Mouse (Mus musculus) thymus, adult 18-20 months (tissue): ENCODE data around the gene Samd10.

Experiments used
- DNase-seq, 2 experiments: peaks; one replicate each; pipeline ENCODE4 v3.0.0; 2022; ENCODE audit warnings: mixed read lengths in 2 of 2

Samd10 gene

DNA sequence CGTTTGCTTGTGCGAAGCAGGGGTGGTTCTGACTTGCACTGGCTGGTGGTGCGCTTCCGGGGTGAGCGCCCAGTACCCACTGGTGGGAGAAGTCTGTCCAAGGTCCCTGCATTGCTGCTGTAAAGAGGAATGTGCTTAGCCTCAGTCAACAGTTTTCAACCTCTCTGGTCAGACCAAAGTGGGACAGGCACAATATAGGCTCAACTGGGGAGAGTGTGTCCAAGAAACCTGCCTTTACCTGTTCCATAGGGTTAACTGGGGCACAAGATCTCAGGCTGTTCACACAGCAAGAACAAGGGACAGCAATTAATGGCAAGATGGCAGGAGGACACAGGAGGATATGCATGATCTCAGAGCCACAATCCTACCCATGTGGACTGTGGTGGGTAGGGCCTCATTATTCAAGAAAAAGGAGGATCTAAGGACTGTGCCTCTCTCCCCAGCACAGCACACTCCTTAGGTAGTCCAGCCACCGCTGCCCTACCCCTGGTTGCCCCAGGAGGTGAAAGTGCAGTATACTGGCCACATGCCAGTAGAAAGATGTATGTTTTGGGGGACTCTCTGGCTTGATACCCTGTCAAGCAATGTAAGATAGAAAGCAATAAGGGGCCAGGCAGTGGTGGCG lies 24.0 kb downstream of the Samd10 start:
- peak in 1 of 2 experiments; percentile 1 for DNase-seq

DNA sequence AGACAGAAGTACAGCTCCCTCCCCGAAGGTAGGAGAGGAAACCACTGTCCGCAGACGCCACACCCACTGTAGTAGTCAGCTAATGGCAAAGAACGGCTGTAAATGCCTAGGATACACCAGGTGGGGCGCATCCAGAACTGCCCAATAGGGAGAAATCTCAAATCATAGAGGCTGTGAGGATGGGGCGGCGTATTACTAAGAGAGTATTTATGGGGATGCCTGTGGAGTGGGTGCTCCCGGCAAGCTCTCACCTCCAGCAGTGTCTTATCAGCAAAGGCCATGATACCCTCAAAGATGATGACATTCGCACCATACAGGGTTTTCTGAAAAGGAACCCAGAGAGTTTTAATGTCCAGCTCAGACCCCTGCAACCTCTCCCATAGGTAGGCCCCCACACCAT lies 25.1 kb downstream of the Samd10 start:
- DNase-seq = peak in 1 of 2 experiments; percentile 1

DNA sequence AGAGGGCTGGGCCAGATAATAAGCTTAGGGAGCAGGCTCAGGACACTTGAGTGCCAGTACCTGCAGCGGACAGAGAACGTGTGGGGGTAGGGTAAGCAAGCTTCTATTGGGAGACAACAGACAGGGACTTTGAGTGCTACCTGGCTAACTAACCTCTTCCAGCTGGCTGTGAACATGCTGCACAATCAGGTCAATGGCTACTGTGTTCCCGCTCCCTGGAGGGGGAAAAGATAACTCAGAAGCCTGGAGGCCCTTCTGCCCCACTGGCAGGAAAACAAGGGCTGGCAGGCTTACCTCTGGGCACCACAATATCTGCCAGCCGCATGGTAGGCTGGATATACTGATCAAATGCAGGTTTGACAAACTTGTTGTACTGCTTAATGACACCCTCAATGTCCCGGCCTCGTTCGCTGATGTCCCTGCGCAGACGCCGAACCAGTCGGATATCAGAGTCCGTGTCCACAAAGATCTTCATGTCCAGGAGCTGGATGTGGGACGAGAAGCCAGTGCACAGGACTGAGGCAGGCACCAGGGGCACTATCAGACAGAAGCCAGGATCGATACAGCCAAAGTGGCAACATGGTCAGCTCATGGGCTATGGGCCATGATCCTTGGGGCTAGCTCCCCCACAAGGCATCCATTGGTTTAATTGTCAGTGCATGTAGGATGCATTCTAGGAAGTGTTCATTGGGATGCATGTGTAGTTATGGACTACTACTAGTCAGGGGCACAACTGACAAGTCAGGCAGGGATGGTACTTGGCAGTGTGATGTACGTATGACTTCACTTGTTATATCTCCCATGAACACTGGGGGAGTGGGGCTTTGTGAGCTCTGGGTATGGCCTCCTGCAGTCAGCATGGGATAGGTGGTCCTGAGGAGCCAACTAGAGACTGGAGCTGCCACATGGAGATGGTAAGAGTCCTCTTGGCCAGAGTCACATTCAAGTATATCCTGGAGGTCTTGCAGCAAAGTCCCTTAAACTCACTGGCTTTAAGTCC lies 25.8 kb downstream of the Samd10 start:
- DNase-seq = peak in 1 of 2 experiments; percentile 2

DNA sequence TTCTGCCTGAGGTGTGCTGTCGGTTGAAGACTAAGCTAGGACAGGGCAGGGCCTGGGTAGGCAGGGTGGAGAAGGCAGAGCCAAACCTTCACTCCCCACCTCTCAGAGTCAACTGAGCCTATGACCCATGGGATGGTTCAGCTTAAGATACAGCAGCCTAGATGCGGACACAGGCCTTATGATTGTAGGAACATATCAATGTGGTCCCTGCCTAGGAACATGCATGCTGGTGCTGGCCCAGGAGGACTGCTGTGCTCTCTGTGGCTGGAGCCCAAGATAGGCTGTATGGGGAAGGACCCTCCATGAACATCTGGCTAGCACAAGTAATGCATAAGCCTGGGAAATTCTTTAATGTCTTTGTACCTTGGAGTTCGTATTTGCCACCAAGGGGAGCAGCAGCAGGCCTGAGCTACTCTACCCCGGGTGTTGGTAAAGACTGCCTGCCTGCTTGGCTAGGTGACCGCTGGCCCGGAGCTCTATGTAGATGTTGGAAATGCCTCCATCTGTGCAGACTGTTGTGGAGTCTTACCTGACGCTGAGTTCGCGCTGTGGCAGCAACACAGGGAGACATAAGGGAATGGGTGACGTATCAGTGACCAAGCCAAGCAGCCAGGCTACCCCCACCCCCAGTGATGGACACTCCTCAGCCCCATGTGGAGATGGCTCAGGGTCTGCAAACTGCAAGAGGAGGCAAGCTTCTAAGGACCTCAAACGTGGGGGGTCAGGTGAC lies 26.9 kb downstream of the Samd10 start:
- peak in 1 of 2 experiments; percentile 2 for DNase-seq

DNA sequence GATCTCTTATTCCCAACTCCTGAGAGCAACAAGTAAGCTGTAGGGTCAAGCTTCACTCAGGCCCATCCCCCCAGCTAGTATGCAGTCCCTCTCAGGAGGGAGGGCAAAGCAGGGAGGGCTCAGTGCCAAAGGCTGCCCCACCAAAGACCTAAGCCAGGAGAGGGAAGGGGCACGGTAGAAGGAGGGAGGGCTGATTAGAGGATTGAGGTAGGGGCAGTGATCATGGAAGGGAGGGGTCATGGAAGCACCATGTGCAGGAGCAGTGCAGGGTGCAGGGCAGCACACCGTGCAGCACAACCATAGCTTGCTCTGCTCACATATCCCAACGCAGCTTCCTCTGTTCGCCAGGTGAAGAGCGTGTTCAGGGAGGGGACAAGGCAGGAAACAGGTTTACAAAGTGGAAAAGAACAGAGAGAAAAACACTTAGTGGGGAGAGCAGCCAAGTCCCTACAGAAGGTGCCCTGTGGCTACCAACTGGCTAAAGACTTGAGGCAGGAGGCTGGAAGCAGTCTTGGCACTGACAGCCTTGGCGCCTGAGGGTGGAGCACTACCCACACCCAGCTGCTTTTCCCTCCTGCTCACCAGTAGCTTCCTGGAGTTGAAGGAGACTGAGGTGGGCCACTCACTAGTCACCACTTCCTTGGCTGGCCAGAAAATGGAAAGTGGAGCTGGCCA lies 28.0 kb downstream of the Samd10 start:
- no peak for DNase-seq

DNA sequence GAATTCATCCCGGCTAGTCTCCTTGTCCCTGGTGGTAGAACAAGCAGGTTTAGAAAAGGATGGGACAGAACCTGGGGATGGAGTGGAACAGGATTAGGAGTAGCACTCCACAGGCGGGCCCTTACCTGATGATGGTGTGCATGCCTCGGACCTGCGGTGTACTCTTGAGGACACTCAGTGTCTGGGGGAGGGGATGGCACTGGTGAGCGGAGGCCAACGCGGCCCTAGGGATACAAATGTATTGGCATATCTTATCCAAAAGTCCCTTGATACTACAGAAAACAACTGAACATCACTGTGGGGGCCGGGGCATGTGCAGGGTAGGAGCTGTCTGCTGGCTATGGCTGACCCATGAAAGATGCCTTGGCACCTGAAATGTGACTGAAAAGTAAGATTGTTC lies 28.6 kb downstream of the Samd10 start:
- DNase-seq = no peak

DNA sequence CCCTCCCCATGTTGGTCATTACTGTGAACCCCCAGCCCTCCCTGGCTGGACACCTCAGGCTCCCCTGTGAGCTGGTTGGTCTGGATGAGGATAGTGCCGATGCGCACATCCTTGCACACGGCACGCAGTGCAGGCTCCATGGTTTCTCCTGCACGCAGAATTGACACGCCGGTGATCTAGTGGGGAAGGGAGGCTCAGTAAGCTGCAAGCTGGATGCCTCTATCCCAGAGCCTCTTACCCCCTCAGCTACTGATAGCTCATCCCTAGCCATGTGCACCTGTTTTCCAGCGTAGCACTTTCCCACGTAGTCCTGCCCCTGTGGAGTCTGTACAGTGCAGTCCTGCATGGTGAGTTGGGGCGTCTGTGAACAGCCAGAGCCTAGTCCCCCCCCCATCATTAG lies 29.2 kb downstream of the Samd10 start:
- no peak for DNase-seq

DNA sequence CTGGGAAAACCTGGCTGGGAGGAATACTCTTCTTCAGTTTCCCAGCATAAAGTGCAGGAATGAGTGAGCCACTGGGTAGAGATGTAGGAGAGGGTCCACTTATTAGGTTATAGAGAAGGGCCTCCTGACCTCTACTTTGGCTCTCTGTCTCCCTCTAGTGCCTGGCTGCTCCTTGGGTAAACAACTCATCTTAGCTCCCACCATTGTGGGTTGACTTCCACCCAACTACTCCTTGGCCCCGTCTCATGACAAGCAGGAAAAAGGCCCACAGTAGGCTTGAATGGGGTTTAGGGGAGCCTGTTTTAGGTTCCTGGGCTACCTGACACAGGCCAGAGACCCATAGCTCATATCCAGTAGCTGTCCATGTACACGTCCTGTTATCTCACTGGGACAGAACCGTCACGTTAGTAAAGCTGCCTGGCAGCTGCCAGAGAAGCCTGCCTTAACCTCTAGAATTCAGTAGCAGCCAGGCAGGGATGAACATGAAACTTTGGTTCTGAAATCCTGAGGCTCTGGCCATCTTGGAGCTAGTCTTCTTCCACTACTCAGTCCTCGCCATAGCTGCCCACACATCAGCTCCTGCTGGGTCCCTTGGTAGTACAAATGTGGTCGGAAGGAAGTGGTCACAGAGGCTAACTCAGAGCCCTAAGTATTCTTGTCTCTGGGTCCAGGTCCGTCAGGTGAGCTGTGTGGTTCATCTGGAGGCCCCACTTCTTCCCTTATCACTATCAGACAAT lies 30.6 kb downstream of the Samd10 start:
- DNase-seq = no peak

DNA sequence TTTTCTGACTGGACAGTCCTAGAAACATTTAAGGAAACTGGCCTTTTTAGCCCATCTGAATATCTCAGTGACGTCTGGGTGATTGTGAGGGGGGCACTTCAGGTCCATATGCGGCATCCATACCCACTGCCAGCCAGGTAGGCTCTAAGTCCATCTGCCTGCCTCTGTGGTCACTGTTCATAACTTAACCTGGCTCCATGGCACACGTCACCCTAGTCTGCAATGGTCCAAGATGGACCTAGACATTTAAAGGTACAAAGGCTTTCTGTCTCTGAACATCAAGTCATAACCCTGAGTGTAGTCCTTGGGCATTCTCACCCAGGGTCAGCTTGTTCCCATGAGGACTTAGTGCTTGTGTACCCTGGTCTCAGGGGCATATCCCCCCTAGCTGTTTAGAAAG lies 31.7 kb downstream of the Samd10 start:
- DNase-seq = no peak

DNA sequence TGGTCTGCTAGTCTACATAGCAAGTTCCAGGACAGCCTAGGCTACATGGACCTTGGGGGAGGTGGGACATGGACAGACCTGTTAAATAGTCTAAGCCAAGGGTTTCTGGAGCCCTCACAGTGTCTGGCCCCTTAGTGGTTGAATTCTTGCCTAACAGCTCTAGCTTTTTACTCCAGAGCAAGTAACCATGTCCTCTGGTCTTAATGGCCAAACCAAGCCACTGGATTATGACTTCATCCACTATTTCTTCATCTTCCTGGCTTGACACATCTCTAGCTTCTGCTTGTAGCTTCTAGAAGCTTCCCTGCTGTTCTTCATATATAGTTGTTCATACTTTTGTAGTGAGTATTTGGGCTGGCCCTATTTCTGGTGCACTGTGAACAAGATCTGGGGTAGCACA lies 45.2 kb downstream of the Samd10 start:
- DNase-seq = no peak

DNA sequence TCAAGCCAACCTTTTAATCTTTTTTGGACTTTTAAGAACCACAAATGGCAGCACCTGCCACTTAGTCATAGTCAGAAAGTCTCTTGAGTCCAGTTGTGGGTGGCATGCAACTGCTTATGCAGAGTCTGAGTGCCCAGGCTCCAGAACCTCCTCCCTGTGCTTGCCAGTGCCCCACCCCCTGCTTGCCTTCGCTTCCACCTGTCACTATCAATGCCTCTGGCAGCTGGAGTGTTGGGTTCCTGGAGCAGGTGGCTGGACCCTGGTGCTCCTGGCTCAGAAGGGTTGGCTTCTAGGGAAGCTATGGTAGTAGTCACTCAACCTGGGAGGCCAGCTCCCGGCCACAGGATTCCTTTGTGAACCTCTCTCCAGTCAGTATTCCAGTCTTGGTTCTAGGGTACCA lies 48.8 kb downstream of the Samd10 start:
- no peak for DNase-seq

DNA sequence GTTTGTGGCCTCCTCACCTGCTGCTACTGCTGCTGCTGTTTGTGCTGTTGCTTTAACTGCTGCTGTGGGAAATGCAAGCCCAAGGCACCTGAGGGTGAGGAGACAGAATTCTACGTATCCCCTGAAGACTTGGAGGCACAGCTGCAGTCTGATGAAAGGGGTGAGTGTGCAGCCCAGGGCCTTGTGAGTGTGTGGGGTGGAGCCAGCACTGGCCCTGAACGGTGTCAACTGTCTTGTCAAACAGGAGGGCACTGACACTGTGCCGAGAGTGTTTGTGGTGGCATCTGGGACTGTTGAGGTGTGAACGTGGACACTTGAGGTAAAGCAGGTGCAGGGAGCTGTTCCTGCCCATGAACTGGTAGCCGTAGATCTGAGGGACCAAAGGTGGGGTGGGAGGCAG lies 50.3 kb downstream of the Samd10 start:
- DNase-seq = no peak

DNA sequence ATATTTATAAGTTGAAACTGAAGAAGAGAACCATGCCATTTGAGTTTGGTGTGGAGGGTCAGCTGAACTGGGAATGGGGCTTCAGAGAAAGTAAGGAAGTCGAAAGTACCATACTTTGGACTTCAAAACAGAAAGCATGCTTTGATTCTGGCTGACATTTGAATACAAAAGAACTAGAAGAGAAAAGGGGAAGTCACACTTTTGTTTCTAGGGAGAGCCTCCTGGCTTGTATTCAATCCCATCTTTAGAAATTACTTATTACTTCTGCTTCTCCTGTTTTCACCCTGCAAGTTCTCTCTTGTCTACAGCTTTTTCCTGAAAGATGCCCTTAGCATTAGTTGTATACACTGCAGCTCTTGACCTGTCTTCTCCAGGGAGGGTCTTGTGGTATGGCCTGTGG lies 50.8 kb downstream of the Samd10 start:
- no peak for DNase-seq

DNA sequence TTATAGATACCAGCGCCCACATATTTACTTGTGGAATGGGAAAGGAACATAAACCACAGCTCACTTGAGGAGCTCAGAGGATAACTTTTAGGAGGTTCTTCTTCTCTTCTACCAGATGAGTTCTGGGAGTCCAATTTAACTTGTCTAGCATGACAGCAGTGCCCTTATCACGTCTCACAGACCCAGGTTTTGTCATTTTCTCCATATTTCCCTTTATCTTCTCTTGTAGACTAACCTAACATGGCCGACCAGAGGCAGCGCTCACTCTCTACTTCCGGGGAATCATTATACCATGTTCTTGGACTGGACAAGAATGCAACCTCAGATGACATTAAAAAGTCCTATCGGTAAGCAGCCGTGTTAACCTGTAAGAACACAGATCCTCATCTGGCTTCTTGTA lies 52.9 kb downstream of the Samd10 start:
- no peak for DNase-seq
